ENCODE assay signal across 13 mouse cellular contexts in the genomic region with DNA sequence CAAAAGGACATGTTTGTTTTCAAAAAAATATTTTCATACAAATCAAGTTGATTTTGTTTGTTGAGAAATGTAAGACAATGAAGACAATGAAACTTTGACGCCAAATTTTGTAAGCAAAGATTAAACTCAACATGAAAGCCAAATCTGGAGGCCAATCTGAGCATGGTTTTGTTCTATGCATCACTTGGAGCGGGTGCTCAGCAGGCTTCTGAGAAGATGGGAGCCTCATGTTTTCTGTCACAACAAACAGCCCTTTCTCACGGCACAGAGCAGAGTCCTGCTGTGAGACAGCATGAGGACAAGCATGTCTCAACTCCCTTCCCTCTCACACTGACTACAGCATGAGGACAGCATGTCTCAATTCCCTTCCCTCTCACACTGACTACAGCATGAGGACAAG.
"Had no signal": no experiment of that assay in that cellular context is flagged by ENCODE, and none has a peak within 500 bp of the region (broad histone marks: within the 10 kb centered on the region; RNA-seq: fewer than 3 reads in every experiment).

No protein-coding gene starts in this region.

- H3K27me3 ChIP-seq: megakaryocyte, embryonic 14.5 days; midbrain, embryonic 13.5 days; midbrain, embryonic 15.5 days; neural tube, embryonic 12.5 days had no signal

- H3K27ac ChIP-seq: macrophage; midbrain, embryonic 13.5 days; midbrain, embryonic 15.5 days; neural tube, embryonic 12.5 days had no signal

- H3K4me3 ChIP-seq: megakaryocyte, embryonic 14.5 days; midbrain, embryonic 13.5 days; midbrain, embryonic 15.5 days; neural tube, embryonic 12.5 days had no signal

- H3K4me1 ChIP-seq: midbrain, embryonic 13.5 days; midbrain, embryonic 15.5 days; neural tube, embryonic 12.5 days had no signal

- DNase-seq: lung, adult 18-20 months; lung, embryonic 14.5 days; lung, postnatal 14 days; lung, postnatal 36 days; right cerebral cortex, postnatal 14 days; thymus, adult 18-20 months; thymus, postnatal 25 days; thymus, postnatal 4 days had no signal
